Mouse (Mus musculus): Measurements from ENCODE around the gene Srbd1.

DNA sequence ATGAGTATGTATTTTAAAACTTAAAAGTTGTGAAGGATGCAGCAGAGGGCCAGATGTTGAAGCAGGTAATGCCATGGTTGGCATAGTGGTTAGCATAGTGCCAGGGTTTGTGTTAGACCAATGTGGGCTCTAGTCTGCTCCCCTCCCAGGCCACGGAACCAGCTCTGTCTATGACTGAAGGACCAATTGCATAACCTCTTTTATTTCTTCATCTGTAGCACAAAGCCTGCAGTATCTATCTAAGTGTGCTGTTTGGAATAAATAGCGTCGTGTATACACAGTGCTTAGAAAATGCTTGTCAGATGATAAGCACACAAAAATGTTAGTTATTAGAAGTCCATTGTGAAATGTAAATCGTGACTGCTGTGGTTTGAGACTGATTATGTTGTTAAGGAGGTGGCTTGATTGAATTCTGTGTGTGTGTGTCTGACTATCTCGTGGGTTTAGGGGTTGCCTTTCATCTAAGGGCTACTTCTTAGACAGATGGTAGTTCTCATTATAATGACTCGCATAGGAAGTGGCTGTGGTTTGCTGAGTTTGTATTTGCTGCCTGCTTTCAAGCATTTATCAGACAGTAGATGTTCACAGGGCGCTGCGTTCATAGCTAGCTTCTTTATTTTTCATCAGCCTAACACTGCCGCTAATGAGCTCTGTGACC lies 39.7 kb upstream of the Srbd1 start:
- TF ChIP-seq CTCF (IDR thresholded peaks at IDR 0.05) (no peak), EP300 (IDR thresholded peaks at IDR 0.05) (no peak)
